ENCODE assay signal across 18 mouse cellular contexts in genomic region chr6:50368502-50369292, GRCm38 (mm10).
DNase-seq lines count a peak whose midpoint lies in the region; TF ChIP-seq lines count a peak whose summit lies in the region.
"Had no signal": no experiment of that assay in that cellular context is flagged by ENCODE, and none has a peak within 500 bp of the region (broad histone marks: within the 10 kb centered on the region; RNA-seq: fewer than 3 reads in every experiment).

No protein-coding gene starts in this region.

- no peak for TF ChIP-seq POLR2A in kidney, adult 2 months (IDR thresholded peaks at IDR 0.05; ENCODE audit: low read depth, low read length)
- TF ChIP-seq POLR2A in small intestine, adult 2 months (IDR thresholded peaks at IDR 0.05; ENCODE audit: low read depth, low read length): no peak

- H3K27me3 ChIP-seq in kidney, adult 2 months (replicated peaks; ENCODE audit: control insufficient read depth, insufficient read depth, low read length): no peaks in the 10 kb centered on the region
- no peaks in the 10 kb centered on the region for H3K27me3 ChIP-seq in small intestine, adult 2 months (ENCODE audit: control insufficient read depth, insufficient read depth, low read length)
- H3K27me3 ChIP-seq: forebrain, embryonic 13.5 days; heart, embryonic 12.5 days; hindbrain, embryonic 15.5 days had no signal

- H3K4me1 ChIP-seq in kidney, adult 2 months (ENCODE audit: control insufficient read depth, insufficient read depth, low read length): peaks cover 25% of the 10 kb centered on the region; the same call in 1 of the 2 replicates
- peaks cover 29% of the 10 kb centered on the region for H3K4me1 ChIP-seq in small intestine, adult 2 months (ENCODE audit: control insufficient read depth, insufficient read depth, insufficient read length, low read length)
- H3K4me1 ChIP-seq: embryonic facial prominence, embryonic 10.5 days had no signal

- peak; percentile 57 to 81 for DNase-seq in adrenal gland, adult (ENCODE audit: inconsistent age in 2 of 2, low spot score in 1 of 2)
- no peak for DNase-seq in adrenal gland, postnatal 10 days
- peak; percentile 74 for DNase-seq in kidney, adult 2 months
- no peak for DNase-seq in kidney, adult 18-20 months
- DNase-seq in kidney, postnatal 36 days: peak; percentile 27 to 67
- no peak for DNase-seq in kidney, postnatal 4 days
- no peak for DNase-seq in heart, adult 11 months
- DNase-seq: B cell, adult 2 months; cerebellum, adult 2 months; forebrain, postnatal 0 days; gastrocnemius, postnatal 14 days; heart, postnatal 36 days had no signal

- H3K4me3 ChIP-seq in kidney, adult 2 months (ENCODE audit: insufficient read depth, low read depth, low read length): no peak overlapping the region
- no peak overlapping the region for H3K4me3 ChIP-seq in small intestine, adult 2 months (ENCODE audit: low read depth, low read length)
- H3K4me3 ChIP-seq: embryonic facial prominence, embryonic 10.5 days; forebrain, embryonic 13.5 days; heart, embryonic 12.5 days; hindbrain, embryonic 15.5 days had no signal

- peak overlapping the region; percentile 48; the same call in 1 of the 2 replicates for H3K27ac ChIP-seq in kidney, adult 2 months (ENCODE audit: insufficient read depth, low read depth, low read length)
- H3K27ac ChIP-seq in small intestine, adult 2 months (ENCODE audit: insufficient read depth, low read depth, low read length): peak overlapping the region; percentile 5; the same call in 1 of the 2 replicates
- H3K27ac ChIP-seq: embryonic facial prominence, embryonic 10.5 days; forebrain, embryonic 13.5 days; hindbrain, embryonic 15.5 days had no signal

- WGBS in kidney, adult 2 months: 75% methylated on average over 8 of the region's 8 CpGs
- WGBS in small intestine, adult 2 months: 90% methylated on average over 8 of the region's 8 CpGs

- TF ChIP-seq CTCF in kidney, adult 2 months (conservative IDR thresholded peaks at IDR 0.05; ENCODE audit: insufficient read depth, insufficient read length, low read depth, low read length): no peak
- TF ChIP-seq CTCF in small intestine, adult 2 months (IDR thresholded peaks at IDR 0.05; ENCODE audit: extremely low read depth, insufficient read length, insufficient replicate concordance, low read depth, low read length): no peak

- H3K36me3 ChIP-seq in kidney, adult 2 months (ENCODE audit: control insufficient read depth, insufficient read depth, low read length): peaks cover 3% of the 10 kb centered on the region; the same call in 1 of the 2 replicates
- peaks cover 20% of the 10 kb centered on the region for H3K36me3 ChIP-seq in small intestine, adult 2 months (ENCODE audit: control insufficient read depth, insufficient read depth, low read length)
- H3K36me3 ChIP-seq: G1E; hindbrain, embryonic 15.5 days had no signal

Comparison
In these comparisons a context has a peak if more than half of its experiments do, and no peak if none do; other contexts are left out.
1. DNase-seq: peak in adrenal gland, adult (2 of 2), kidney, adult 2 months (single experiment) and kidney, postnatal 36 days (2 of 2); none in adrenal gland, postnatal 10 days (single experiment), kidney, adult 18-20 months (single experiment), kidney, postnatal 4 days (0 of 2) and heart, adult 11 months (single experiment).